Mouse (Mus musculus) hematopoietic stem cell, adult 5-6 weeks (primary cell): ENCODE results near the gene Il17re. TPM values are rescaled to one million over a fixed set of nuclear protein-coding genes. Genes with fewer than 3 reads are reported as not detected.

Experiments
- ATAC-seq, 2 experiments: fragments of 125-278 bp in 1 of 2; replicated peaks in 1 of 2; 2 replicates each; pipeline ENCODE4 v1.8.0; 2016 to 2017; ENCODE audit warnings: inconsistent platforms in 2 of 2, mild to moderate bottlenecking in 2 of 2, moderate number of reproducible peaks in 2 of 2, low read depth in 1 of 2, moderate TSS enrichment in 1 of 2; ENCODE audit not compliant: low FRiP score in 2 of 2, poor library complexity in 2 of 2, severe bottlenecking in 2 of 2, insufficient read depth in 1 of 2, low TSS enrichment in 1 of 2
- total RNA-seq: library from RNA; stranded (forward); fragments of 172-1452, 232-1000 nt; gene quantifications from 2 replicates; pipeline ENCODE4 v1.2.3, GENCODE M21; 2017

Il17re gene
- 8.4 and 10.6 TPM in 2 replicates for total RNA-seq

DNA sequence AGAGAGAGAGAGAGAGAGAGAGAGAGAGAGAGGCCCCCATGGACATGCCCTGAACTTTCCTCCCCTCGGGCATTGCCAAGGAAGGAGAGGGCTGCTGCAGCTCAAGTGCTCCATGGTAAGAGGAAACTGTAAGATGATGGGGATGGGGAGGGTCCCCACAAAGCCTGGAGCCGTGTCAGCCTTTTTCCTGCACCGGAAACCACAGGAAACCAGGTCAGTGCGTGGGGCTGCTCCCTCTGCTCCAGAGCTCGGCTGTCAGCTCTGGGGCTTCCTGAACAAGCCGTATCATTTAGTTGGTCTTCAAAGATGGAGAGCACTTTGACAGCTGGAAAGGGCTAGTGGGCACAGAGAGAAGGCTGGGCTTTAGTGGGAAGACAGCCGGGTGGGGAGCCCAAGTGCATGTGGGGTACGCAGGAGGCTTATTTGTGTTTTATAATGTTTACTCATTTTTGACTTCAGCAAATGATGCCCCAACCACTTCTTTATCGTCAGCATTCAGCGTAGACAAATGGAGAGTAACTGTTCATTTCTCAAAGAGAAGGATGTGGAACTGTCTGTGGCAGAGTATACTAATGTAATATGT is at the start of gene Il17re:
Gene Il17re, plus strand, starts transcription at position 533 of the 583 bp plus-strand sequence.
- peak; percentile 70 to 71 for ATAC-seq

DNA sequence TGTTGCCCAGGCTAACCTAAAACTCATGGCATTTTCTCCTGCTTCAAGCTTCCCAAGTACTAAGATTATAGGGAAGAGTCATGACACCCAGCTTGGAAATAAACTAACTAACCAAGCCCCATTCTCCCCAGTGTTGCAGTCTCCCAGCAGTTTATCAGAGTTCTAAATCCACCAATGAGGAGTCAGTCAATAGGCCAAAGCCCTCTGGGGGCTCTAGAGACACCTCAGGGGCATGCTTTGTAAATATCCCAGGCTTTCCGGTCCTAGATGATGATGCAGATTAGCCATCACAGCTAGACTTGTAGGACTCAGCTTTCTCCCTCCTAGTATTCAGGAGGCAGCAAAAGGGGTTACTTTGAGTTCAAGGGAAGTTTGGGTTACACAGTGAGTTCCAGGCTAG is 48.3 kb upstream of the Il17re start:
- ATAC-seq = no peak

DNA sequence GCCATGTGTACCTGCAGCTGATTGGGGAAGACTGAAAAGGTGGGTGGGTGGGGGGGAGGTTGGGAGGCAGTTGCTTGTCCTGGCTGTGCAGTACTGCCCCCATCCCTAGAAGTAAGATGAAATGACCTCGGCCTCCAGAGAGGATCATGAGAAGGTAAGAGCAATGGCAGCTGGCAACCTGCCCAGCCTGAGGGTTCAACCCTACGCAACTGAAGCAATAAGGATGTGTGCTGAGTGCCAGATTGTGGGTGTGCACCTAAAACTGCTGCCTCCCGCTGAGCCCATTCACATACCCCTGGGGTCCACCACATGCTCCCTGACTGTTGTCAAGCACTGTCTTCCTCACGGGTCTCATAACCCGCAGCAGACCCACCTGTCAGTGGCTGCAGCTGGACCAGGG is 41.9 kb upstream of the Il17re start:
- no peak for ATAC-seq

DNA sequence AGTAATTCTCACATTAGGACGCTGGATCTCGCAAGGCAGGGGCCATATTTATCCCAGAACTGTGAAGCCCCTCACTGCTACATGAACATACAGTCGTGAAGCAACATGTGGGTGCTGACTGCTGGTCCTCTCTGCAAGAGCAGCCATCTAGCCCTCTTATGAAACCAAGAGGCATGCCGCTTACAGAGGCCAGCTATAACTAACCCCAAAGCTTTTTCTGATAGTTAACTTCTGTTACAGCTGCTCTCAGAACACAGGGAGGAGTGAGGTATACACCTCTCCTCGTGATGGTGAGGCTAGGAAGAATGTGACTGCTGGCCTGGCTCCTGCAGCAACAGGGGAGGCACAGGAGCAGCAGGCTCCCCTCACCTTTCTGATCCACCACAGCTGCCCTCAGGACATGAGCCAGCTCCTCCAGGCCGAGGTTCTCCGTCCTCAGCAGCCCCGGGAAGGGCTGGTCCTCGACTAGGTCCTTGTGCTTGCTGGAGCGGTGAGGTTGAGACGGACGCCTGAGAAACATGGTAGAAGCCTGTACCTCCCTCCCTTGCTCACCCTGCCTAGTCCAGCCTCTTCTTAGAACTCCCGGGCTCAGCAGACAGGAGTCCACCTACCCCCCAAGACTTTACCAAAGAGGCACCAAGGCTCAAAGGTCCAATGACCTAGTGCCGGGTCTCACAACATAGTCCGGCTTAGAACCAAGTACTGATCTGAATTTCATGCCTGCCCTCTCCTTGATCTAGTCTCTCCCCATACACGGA is 39.7 kb upstream of the Il17re start:
- peak; percentile 26 to 33 for ATAC-seq

DNA sequence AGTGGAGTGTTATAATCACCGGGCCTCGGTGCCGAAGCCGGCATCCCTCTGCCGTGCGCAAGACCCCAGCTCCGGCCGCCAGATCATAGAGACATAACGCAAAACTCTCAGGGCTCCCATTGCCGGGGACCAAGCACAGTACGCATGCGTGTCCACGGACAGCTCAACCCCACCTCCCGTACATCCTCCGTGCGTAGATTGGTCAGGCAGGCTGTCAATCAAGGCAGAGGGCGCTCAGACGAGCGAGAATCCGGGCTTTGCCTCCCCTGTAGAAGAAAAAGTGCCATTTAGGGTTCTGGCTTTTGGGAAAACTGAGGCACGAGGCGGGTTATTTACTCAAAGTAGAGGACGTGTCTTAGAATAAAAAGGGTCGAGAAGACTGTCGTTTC is 39.1 kb upstream of the Il17re start, which contains the start of gene Rpusd3:
Gene Rpusd3, minus strand, starts transcription at position 142 of the 389 bp plus-strand sequence.
- ATAC-seq = peak; percentile 96 to 98

DNA sequence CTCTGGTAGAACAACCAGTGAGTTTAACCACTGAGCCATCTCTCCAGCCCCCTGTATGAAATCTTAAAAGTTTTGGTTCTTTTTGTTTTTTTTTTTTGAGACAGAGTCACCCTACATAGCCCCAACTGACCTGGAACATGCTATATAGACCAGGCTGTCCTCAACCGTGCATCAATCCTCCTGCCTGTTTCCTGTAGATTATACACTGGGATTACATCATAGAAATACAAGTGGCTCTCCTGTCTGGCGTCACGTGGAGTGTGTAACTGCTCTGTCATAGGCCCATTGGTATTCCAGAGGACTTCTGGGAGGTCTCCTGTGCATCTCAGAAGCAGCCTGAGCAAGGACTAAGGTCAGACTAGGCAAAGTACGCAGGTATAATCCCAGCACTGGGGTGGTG is 35.3 kb upstream of the Il17re start:
- ATAC-seq = no peak

DNA sequence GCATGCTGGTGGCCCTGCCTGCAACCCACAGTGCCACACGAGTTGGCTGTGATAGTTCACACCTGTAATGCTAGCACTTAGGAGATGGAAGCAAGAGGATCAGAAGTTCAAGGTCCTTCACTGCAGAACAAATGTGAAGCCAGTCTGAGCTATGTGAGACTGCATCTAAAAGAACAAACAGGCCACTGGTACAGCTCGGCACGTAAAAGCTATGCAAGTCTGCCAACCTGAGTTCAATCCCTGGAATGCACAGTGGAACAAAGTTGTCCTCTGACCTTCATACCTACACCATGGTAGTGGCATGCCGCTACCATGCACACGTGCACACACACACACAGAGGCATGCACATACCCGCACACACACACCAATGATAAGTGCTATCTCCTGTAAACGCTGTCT is 34.1 kb upstream of the Il17re start:
- ATAC-seq = no peak

DNA sequence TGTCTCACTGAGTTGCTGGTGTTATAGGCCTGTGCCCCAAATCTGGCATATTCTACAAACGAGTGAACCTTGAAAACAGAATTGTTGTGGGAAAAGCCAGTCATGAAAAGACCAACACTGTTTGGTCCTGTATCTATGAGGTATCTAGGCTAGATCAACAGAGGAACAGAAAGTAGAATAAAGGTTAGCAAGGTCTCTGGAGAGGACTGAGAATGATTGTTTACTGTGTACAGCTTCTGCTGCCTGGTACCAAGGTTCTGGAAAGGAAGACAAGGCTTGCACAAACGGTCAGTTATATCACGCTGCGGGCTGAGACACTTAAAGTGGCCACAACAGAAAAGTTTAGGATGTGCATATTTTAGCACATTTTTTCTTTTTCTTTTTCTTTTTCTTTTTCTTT is 31.6 kb upstream of the Il17re start:
- no peak for ATAC-seq

DNA sequence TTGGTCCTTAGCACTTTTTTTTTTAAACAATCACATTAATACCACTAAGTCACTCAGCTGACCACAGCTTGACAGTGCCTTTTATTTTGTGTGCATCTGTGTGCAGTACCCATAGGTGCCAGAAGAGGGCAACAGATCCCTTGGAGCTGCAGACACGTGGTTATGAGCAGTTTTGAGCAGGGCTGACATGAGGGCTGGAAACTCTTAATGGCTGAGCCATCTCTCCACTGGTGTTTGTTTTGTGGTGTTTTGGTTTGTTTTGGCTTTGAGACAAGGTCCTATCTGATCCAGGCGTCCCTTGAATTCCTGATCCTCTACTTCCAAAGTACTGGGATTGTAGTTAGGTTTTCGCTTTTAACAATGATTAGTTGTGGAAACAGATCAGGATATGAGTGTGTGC is 30.9 kb upstream of the Il17re start:
- peak; percentile 42 to 52; a peak in 2 of 4 replicates for ATAC-seq

DNA sequence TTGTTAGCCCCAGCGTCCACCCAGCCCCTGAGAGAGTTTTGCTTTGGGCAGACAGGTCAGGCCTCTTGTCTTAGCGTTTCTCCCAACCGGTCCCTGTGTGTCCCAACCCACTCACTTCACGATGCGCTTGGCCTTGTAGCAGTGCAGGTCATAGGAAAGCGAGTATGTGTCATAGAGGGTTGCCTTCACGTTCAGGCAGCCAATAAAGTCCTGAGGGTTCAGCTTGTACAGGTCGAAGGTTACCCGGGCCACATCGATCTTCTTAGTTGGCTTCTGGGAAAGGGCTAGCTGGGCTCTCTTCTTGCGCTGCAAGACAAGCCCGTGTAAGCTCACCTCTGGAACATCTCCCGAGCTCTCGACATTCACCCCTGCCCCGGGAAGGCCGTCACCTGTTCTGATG is 30.3 kb upstream of the Il17re start:
- ATAC-seq = no peak

DNA sequence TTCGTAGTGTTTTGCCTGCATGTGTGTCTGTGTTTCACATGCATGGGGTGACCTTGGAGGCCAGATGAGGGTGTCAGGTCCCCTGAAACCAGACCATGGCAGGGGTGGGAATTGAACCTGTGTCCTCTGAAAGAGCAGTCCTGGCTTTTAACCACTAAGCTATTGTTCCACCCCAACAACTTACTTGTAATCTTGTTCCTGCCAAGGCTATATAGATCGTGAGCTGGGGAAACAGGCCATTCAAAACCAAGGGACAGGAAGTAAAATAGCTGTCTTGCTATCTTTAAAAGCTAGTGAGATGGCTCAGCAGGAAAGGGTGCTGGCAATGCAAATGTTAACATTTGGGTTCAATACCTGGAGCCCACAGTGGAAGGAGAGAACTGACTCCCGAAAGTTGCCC is 28.3 kb upstream of the Il17re start:
- ATAC-seq = no peak

DNA sequence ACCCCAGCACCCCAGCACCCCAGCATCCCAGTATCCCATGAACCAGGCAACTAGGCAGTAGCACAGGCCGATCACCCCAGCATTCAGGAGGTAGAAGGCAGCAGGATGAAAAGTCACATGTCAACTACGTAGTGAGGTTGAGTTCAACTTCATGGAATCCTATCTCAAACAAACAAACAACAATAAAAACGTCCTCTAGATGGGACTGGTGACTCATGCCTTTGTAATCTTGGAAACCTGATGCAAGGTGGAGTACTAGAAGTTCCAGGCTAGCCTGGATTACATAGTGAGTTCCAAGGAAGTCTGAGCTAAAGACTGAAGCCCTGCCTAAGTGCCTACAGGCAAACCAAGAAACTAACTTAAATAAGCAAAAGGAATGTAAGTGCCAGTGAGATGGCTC is 27.4 kb upstream of the Il17re start:
- ATAC-seq = no peak

DNA sequence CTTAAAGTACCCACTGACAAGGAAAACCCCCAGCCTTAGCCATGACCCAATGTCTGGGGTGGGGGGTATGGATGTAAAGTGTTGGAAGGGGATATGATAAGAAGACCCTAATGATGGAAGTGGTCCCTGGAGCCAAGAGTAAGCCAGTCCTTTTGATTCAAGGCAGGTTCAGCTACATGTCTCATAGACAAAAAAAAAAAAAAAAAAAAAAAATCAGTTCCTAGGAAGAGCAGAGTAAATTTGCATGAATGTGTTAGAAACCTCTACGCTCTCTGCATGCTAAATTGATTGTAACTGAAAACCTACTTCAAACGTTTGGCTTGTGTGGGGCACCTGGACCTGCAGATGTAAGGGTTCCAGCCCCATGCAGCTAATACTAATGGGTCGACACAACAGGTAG is 26.5 kb upstream of the Il17re start:
- ATAC-seq = no peak

DNA sequence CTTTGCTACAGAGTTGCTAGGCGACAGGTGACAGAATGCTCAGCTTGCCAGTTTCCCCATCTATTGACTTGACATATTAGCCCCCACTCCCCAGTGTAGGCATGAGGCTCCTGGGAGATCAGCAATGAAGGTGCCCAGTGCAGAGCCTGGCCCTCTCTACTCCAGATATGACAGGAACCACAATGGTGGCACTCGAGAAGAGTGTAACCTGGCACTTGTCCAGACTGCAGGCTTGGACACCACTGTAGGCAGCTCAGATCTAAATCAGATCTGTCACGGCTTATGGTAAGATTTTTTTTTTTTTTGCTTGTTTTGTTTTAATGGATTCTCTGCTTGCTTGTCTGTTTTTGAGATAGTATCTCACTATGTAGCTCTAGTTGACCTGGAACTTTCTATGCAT is 24.6 kb upstream of the Il17re start:
- ATAC-seq = no peak

DNA sequence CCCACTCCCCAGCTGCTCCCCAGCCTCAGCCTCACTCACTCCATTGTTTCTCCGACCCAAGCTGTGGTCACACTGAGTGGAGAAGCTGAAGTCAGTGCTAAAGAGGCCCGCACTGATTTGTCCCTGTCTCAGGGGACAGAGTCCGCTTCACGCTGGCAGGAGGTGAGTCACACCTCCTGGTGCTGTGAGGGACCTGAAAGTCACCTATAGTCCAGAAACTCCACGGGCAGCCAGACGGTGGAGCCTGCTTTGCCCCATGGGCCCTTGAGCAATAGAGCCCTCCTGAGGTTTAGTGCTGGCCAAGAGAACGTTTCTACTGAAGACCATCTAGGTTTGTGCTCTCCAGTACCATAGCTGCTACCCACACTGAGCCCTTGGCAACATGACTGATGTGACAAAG is 23.6 kb upstream of the Il17re start:
- no peak for ATAC-seq

DNA sequence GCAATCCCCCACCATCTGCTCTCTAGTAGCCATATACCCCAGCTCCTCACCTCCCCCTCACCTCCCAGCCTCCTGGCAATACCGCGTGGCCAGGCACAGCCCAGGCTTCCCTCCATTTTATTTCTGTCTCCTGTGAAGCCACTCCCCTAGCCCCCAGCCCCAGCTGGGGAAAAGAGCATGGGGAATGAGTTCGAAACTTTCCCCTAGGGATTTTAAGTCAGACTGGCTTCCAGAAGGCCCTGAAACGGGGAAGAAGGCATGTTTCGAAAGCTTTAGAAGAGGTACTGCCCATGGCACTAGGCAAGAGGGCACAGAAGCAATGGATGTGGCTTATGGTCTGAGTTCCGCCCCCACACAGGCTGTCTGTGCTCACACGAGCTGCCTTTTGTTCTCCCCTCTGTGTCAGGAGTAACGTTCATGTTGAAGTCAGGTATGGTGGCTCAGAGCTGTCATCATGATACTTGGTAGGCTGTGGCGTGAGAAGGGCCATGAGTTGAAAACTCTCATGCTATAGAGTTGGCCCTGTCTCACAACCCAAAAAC is 22.5 kb upstream of the Il17re start, which contains the start of gene Cidec:
Gene Cidec, minus strand, starts transcription at position 97 of the 542 bp plus-strand sequence.
- no peak for ATAC-seq

DNA sequence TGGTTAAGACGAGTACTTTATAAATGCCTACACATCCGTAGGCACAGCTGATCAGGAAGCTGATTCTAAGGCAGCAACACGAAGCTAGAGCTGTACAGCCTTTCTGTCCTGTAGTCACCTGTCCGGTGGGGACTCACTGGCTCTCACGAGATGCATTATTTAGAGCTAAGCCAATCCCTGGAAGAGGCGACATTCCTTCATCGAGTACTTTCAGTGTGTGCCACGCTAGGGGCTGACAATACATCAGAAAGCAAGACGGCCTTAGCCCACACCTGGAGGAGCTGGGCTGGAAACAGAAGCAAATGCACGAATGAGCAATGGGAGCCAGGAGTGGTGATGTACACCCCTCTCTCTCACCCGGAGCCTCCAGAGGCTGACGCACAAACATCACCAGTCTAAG is 21.1 kb upstream of the Il17re start:
- ATAC-seq = no peak

DNA sequence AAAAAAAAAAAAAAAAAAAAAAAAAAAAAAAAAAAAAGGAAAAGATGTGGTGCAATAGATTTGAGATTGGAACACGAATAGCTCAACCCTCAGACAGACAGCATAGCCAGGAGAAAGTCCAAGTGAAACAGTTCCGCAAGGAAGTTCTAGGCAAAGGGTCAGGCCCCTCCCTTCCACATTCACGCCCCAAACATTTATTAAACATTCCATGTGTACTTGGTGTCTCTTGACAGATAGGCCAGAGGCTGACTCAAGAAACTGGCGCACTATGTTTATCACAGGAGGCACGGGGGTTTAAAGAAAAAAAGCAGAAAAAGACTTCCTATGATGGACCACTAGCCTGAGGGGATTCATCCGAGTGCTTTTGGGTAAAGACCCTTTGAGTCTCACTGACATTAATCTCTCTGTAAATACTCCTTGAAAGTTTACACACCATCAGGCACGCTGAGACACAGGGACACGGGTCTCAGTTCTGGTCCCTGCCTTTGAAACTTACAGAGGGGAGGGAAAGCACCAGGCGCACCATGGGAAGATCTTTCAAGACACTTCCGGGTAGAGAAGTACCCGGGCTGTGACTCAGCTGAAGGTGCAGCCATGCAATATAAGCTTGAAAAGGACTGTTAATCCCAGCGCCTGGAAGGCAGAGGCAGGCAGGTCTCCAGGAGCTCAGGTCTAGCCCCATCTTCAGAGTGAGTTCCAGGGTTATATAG is 19.4 kb upstream of the Il17re start:
- ATAC-seq = no peak
